Mouse (Mus musculus): ENCODE data around the gene Pcdh7.

DNA sequence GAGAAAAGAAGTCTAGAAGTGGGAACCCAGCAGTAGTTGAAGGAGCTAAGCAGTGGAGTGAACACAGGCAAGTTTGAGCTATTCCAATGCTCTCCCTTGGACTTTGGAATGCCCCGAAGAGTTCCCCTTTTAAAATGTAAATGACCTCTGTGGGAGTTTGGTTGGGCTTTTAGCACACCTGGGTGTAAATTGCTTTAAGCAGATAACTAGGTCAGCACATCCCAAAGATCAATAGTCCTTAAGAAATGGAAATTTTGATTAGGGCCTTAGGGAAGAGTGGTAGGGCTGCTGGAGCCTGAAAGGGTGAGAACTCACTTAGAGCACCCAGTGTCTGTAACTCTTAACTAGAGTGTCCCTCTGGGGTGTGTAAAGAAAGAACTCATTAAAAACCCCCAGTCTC is 15.7 kb downstream of the Pcdh7 start:
- no peak for TF ChIP-seq POLR2A (IDR thresholded peaks at IDR 0.05; ENCODE audit: insufficient read depth, low read length)
- TF ChIP-seq CTCF (IDR thresholded peaks at IDR 0.05; ENCODE audit: low read depth, low read length): no peak

Measured in ES-Bruce4 (cell line).